Mouse (Mus musculus) adipocyte (in vitro differentiated cells): Measurements from ENCODE around the gene Pbx3.

Source experiments
- DNase-seq: peaks from one replicate; pipeline ENCODE4 v3.0.0-alpha.2; 2016; ENCODE audit warnings: low spot score

Pbx3 gene

DNA sequence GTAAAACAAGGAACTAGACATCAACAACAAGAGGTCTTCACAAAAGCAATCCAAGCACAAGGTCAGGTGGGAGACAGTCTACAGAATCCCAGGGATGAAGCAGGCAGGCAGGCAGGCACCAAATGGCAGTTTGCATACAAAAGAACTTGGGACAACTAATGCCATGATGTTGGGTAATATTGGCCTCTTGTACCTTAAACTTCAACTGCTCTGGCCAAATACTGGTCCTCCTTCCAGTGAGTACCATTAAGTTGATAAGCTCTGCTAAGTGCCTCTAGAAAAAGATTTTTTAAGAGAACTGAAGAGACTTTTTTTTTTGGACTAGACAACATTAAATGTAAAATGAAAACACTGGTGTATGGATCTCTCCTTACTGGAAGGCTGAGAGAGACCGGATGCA lies 83.2 kb downstream of the Pbx3 start:
- DNase-seq, result no peak

DNA sequence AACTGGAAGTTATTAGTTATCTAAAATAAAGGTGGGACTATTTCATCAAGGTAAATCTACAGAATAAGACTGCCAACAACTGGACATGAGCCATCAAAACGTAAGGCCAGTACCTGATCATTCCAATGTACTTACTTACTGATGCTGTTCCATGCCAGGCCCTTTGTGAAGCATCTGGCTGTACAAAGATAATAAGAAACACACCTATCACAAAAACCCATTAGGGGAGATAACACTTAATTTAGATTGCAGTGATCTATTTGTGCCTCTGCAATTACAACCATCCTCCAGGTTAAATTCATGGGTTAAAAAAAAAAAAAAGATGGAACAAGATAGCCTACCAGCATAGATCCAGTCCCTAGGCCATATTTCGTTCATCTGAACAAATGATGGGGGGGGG lies 88.7 kb downstream of the Pbx3 start:
- no peak for DNase-seq

DNA sequence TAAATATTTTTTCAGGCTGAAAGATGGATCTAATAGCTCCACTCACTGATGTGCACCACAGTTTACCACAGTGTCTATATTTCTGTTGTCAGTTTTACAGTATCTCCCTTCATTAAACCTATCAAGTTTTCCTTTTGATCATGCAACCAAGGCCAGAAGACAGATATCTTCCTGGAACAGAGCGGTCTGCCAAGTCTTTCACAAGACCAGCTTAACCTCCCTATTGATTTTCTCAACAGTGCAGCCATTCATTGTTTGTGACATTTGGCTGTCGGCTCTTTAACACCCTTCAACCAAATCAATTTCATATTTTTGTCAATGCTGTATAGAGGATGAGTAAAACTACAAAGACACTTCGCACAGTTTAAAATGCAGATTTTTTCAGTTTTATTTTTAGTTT lies 91.9 kb downstream of the Pbx3 start:
- DNase-seq, result no peak

DNA sequence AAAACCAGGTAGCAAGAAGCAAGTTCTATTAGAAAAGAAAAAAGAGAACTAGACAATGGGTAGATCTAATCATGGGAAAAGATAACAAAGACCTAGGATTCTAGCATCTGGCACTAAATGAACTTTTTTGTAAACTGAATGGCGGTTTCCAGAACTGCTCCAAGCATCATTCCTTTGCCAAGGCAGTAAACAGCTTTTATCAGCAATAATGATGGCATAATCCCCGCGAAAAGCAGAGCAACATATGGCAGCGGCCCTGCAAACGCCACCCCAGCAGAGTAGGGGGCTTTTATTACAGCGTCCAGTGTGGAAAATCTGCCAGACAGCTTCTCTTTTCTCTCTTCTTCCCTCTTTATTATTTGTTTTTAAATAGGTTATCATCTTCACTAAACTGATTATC lies 93.2 kb downstream of the Pbx3 start:
- no peak for DNase-seq

DNA sequence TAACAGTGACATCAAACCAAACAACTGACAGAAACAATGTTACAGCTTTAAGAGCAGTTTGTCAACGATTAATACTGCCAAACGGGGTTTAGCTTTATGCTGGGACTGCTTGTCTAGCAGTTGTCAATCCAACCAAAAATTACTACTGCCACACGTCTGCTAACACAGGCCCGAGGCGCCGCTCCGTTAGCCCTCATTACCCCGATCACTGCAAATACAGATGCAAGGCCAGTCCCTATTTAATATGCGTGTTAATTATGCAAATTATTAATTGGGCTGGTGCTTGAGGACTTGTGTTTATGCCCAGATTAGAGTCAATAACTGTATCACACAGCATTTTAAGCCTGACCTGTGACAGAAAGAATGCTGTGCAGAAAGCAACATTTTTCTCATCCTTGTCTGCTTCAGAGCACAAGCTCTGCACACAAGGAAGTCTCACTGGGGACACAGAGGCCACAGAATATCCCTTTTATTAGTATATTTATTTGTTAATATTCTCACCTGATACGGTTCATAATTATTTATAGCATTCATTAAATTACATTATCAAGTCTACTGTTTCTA lies 97.2 kb downstream of the Pbx3 start:
- no peak for DNase-seq

DNA sequence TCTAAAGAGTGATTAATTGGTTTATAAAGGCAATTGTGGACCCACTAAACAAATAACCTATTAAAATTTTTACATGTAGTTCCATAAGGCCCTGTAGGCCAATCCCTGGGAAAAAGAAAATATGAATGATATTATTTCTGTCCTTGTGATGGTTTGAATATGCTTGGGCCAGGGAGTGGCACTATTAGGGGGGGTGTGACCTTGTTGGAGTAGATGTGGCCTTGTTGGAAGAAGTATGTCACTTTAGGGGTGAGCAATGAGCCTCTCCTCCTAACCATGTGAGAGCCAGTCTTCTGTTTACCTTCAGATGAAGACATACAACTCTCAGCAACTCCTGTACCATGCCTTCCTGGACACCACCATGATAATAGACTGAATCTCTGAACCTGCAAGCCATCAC lies 110.9 kb downstream of the Pbx3 start:
- DNase-seq, result no peak

DNA sequence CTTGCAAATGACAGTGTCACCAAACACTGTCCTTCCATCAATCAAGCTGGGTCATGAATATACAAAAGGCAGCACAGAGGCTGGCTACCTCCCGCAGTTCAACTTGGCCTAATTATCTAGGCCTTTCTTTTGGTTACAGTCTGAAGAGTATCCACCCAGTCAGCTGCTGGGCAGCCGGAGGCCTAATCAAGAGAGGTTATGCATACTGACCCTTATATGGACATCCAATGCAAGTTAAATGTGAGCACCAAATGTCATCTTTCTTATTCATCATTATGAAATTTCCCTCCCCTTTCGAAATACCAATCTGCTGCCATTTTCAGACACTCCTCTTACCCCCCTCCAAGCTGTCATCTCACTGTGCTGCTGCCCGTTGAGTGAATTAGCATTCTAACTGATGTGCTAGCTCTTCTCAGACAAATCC lies 112.3 kb downstream of the Pbx3 start:
- DNase-seq, result no peak

DNA sequence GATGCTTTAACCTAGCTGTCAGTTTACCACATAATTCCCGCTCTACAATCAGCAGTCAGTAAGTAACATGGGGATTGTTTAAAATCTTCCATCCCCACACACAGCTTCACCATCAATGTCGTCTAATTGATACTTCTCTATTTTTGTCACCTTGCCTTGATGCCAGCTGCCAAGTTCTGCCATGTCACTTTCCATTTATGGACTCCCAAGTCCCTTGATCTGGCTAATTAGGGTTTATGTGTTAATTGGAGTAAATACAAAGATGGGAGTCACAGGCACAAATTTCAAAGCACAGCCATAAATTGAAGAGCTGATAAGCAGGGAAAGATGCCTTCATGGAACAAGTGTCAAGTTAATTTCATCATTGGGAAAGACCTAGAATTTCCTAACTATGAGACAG lies 114.7 kb downstream of the Pbx3 start:
- no peak for DNase-seq

DNA sequence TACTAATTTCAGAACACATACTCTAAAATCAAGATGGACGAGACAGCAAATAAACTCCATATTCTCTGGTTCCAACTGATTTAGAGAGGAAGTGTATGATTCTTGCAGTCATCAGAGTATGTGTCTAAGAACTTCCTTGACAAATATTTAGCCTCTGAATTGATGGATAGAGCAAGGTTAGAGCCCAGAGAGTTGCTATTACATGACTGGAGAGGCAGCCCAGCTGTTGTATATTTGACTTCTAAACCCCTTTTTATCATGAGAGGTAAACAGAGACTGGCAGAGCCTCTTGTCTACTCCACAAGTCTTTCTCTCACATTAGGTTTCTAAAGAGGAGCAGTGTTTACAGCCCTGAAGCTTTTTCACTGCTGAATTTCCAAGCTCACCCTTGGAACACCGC lies 115.3 kb downstream of the Pbx3 start:
- no peak for DNase-seq

DNA sequence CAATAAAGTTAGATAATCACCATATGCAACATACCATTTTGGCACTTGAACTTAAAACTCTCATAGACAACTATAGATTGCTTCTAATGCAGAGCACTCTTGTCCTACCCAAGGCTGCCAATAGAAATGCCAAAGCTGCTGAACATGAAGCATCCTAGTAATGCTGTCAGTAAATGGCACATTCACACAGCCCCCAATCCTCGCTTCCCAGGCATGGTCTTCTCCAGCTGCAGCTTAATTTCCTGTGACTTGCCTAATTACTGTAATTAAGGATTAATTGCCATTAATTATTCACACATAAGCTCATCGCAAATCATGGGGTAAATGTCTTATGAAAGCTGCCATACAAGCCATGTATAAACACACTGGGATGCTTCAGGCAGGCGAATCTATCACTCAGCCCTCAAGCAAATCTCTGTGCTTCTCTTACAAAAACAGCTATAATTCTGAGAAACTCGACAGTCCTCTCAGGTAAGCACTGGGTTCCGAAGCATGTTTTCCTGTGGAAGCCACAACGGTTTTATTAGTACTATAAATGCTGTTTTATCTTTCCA lies 116.9 kb downstream of the Pbx3 start:
- no peak for DNase-seq

DNA sequence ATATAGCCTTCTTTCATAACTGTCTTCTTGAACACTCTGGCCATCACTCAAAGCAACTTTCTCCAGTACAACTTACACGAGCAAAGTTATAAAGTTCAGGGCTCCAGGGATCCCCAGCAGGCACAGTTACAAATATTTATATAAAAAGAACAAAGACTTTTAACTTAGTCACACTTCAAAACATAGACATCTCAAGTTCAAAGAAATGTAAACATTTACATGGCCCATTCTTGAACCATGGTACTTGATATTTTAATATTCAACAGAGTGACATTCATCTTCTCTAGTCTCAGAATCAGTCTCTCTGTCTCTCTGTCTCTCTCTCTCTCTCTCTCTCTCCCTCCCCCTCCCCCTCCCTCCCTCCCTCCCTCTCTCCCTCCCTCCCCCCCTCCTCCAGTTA lies 119.3 kb downstream of the Pbx3 start:
- no peak for DNase-seq

DNA sequence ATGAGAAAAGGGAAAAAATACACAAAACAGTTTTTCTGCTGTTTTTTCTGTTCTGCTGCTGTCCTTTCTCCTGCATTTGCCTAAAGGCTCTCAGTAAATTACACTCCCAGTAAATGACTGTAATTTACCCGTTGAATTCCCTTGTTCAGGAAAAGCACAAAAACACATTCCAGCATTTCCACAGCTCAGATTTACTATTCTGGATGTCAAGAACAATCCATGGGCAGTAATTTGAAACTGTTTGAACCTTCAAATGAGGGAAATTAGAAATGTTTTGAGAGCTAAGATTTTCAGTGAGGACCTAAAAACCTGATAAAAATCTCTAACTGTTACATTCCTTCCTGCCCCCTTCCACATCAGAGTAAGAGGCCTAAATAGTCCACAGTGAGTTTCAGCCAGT lies 119.8 kb downstream of the Pbx3 start:
- no peak for DNase-seq

DNA sequence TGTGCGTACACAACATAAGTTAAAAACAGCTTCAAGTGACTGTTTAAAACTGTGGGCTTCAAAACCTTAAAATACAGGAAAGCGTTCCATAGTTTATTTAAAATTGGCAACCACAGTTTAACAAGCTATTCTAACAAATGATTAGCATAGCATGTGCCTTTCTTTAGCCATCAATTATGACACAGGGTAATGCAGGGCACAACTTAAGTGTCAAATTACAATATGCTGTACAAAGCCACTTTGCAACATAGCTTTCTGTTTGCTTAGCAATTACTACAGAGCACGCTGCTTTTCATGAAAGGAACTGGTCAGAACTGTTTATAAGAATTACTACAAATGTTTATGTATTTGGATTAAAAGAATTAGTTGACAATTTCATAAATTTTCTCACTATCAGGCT lies 120.7 kb downstream of the Pbx3 start:
- DNase-seq, result peak; percentile 22

DNA sequence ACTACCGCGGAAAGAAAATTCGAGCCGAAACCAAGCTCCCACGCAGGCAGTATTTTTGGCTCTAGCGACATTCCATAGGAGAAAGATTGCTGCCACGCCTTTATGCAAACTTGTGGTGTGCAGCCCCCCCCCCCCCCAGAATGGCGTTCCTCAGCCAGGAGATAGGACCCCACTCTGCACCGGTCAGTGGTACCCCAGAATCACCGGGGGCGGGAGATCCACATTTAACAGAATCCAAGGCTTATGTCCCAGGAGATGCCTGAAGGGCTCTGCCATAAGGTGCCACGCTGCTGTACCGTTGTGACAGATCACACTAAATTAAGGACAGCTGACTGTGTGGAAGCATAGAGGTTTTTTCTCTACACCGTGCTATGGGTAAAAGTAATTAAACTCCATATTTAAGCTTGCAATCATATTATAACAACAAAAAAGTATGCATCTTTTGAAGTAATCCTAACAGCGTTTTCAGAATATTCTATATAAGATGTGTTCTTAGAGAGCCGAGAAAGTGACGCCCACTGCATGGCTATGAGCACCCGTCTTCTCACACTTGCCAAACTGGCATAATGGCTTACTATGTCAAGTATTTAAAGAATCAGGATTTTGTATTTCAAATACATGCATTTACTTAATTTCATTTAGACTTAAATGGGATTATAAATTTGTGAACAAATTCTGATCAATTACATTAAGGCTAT lies 122.8 kb downstream of the Pbx3 start:
- no peak for DNase-seq

DNA sequence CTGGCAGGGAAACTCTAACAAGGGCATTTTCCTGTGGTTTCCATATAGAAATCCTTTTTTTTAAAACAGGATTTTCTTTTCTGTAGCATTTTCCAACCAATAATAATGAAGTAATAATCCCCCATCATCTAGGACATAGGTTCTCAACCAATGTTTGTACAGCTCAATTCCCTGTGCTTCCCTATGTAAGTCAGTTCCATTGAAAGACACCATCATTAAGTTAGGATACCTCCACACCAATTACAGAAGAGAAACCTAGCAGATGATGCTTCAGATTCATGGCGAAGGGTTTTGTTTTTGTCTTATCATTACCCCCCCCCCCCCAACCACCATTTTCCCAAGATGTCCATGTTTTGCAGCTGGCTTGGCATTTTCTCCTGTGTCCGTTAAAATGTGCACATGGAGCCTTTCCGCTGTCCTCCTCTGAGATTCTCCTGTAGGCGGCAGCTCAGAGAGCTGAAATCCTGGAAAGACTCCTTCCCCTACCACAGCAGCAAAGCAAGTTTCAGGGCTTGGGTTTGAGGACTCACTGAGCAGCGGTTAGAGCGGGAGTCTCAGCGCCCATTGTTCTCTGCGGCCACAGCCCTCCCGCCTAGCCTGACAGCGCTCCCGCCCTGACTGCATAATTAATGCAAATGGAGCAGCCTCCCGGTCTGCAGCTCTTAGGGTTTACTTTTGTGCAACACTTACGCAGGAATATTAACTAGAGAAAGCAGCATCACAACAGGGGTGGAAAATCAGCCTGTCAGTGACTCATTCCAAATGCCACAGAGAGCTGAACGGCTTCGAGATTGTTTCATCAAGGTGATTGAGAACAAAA lies 123.6 kb downstream of the Pbx3 start:
- peak; percentile 64 for DNase-seq

DNA sequence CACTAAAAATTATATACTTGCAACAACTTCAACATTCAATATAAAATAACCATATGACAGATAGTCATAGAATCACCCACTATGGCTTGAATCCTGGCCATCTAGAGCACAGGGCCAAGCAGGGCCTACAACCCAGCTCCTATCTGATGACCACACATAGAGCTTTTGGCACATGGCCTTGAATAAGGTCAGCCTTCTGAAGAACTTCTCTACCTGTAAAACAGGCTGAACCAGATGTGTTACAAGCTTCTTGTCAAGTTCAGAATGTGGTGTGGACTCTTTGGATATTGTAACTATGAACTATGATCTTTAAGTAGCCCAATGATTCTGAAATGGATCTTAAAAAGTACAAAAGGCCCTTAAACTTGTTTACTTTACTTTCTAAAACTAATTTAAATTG lies 132.1 kb downstream of the Pbx3 start:
- no peak for DNase-seq

DNA sequence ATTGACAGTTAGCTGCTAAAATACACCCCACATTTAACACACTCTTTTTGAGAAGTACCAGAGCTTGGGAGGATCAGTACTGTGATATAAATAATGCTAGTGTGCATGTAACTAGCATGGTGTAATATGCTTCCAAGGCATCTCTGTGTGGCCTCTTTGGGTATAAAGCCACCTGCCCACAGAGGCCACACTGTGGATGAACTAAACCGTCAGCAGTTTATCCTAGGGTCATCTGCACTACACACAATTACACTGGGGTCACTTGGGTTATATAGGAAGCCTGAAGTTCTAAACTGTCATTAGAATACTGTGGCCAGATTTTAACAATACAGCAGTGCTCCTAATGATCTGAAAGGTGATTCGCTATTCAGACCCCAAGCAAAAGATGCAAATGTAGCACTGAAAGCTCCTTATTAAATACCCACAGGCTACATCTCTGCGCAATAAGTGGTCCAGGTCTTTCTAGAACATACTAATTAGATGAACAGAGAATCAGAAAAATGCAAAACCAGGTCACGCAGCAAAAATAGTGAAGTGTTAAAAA lies 133.6 kb downstream of the Pbx3 start:
- no peak for DNase-seq

DNA sequence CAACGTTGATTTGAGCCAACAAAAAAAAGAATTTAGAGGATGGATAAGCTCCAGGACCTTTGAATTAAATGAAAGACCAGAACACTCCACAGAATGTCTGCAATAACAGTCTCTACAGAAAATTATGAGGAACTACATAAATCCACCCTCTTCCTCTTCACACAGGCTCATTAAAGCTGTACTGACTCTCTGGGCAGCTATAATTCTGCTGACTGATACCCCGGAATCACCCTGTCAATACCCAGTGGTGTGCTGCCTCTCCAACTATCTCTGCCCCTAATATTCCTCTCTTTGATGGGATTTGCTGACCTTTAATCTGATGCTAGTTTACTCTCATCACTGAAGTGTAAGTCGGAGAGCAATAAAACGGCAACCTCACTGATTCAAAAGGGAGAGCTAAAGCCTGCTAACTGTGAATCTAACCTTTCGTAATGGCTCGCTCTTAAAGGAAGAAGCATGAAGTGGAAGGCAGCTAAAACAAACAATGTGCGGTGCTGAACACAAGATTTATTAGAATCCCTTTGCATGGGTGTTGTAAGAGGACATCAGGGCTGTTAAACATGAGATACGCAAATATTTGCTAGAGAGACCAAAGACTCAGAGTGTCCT lies 137.4 kb downstream of the Pbx3 start:
- DNase-seq, result no peak

DNA sequence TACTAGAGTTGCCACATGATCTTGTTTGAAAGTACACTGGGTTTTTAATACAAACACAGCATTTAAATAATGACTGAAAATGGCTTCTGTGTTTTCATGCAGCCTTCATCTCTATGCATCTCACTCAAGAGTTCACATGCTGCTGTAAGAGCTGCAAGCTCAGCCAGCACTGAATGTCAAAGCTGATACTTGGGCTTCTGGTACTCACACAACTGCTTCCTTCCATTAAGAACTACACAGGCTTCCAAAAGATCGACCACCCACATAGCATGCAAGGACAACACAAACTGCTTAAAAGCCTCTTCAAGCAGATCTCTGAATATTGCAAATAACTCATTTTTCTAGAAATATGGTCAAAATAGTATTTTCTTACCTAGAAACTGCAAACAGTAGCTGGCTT lies 138.7 kb downstream of the Pbx3 start:
- DNase-seq, result no peak

DNA sequence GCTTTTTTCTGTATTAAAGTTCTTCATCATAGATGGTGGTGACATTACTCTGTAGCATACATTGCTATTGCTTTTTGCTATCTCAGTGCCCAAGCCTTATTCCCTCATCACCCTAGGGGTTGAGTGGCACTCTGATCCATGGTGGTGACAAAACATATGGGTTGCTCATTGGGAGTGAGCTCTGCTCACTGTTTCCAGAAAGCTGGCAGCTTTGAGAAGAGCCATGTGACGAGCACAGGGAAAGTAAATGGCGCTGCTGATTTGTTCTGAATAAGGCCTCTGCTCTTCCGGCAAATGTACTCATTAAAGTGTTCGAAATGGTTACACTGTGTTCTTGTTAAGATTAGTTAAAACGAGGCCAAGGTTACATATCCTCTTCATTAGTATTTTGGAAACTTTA lies 139.7 kb downstream of the Pbx3 start:
- no peak for DNase-seq

DNA sequence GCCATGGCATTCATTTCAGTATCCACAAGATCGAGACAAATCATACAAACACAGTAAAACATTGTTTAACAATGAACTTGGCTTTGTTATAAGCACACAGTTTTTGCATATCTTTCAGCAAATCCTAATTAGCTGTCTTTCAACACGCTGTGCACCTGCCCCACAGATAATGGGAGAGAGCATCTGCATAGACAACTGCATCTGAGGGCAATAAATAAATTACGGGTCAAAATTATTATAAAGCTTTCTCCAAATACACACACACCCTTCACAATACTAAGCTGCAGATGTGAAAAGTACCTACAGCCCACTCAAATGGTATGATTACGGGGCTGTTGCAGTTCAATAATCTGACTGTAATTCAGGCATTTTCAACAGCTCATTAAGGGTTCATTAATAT lies 145.3 kb downstream of the Pbx3 start:
- no peak for DNase-seq

DNA sequence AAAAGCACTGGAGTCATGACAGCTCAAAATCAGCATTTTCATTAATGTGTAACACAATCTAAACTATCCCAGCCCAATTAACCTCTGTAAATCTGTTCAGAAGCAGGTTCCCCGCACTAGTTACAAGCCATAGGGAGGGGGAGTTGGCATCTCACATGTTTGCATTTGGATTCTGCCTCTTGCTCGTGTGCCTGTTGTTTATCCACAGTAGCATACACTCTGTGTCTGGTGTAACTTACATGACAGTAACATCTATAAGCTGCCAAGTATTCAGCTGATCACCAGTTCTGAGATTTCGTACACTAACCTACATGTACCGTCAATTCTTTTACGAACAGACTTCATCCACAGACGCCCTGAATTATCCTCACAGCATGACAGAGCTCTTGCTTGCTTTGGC lies 147.5 kb downstream of the Pbx3 start:
- DNase-seq, result no peak
